Mouse (Mus musculus) large intestine, adult 2 months (tissue): ENCODE measurements around the gene Brca2. TPM values are rescaled to one million over a fixed set of nuclear protein-coding genes. Genes with fewer than 3 reads are reported as not detected.

Experiments
- polyA plus RNA-seq: library from polyadenylated mRNA; depleted of rRNA; stranded (reverse); fragments of >200 nt; gene quantifications from 2 replicates; pipeline ENCODE4 v1.2.3, GENCODE M21; 2012; rRNA removed

The Brca2 gene
- polyA plus RNA-seq, 1 experiment = 2.8 TPM

Other genes with a start within 250 kb of the Brca2 start
- gene Zar1l, start 4.5 kb upstream of the Brca2 start, polyA plus RNA-seq = not detected in 2 replicates
- 4.5 and 9.9 TPM in 2 replicates for gene N4bp2l1, start 74.6 kb downstream of the Brca2 start, polyA plus RNA-seq
- gene N4bp2l2, start 143.6 kb downstream of the Brca2 start, polyA plus RNA-seq = 4.8 and 6.0 TPM in 2 replicates
- 2.6 and 2.7 TPM in 2 replicates for gene Pds5b, start 151.1 kb downstream of the Brca2 start, polyA plus RNA-seq